Mouse (Mus musculus) embryonic facial prominence, embryonic 12.5 days (tissue): Measurements from ENCODE around the gene Peg10. TPM values are rescaled to one million over a fixed set of nuclear protein-coding genes. Genes with fewer than 3 reads are reported as not detected.

ENCODE experiments used
- polyA plus RNA-seq: library from polyadenylated mRNA; unstranded; fragments of >200 nt; fragmentation: Nextera tagmentation; extraction: Ambion mirVana; gene quantifications from 2 replicates; pipeline ENCODE4 v1.2.1, GENCODE M21; 2016

Gene Peg10
- polyA plus RNA-seq, 1 experiment from 2014 or later, result 11.5 TPM

Other genes with a start within 250 kb of the Peg10 start
- 603 and 672 TPM in 2 replicates for gene Col1a2, start 242.5 kb upstream of the Peg10 start, polyA plus RNA-seq
- gene Casd1, start 146.5 kb upstream of the Peg10 start, polyA plus RNA-seq, result 42.7 and 44.1 TPM in 2 replicates
- 58.0 and 61.8 TPM in 2 replicates for gene Sgce, start 99 bp upstream of the Peg10 start, polyA plus RNA-seq
- gene Ppp1r9a, start 155.6 kb downstream of the Peg10 start, polyA plus RNA-seq, result 23.0 and 26.6 TPM in 2 replicates